Mouse (Mus musculus): Measurements from ENCODE around the gene Ube2o. TPM values are rescaled to one million over a fixed set of nuclear protein-coding genes. Genes with fewer than 3 reads are reported as not detected.
"Not testable (repeated sequence)": the region's sequence is repeated elsewhere in the genome, so short reads cannot be mapped to it uniquely, and the experiment has no call there.

Gene Ube2o
- total RNA-seq, 2 experiments from 2014 or later: 43.3 to 49.2 TPM

GRCm38 (mm10) chr11:116616438-116617118 lies 35.3 kb upstream of the Ube2o start:
- DNase-seq: no peak
- intact Hi-C loops (cut with DNase I): no loop called here

- DNase-seq: peak; percentile 63 to 68
- intact Hi-C loops (cut with DNase I): no loop called here
Observed at GRCm38 (mm10) chr11:116615735-116616437, 34.6 kb upstream of the Ube2o start.

- intact Hi-C loops (cut with DNase I): no loop called here
- DNase-seq: no peak
Observed at GRCm38 (mm10) chr11:116613234-116613633, 32.0 kb upstream of the Ube2o start.

GRCm38 (mm10) chr11:116612554-116612953 lies 31.3 kb upstream of the Ube2o start:
- no peak for DNase-seq
- intact Hi-C loops (cut with DNase I): no loop called here

- no peak for DNase-seq
- intact Hi-C loops (cut with DNase I): no loop called here
Observed at GRCm38 (mm10) chr11:116611883-116612282, 30.6 kb upstream of the Ube2o start.

- DNase-seq; intact Hi-C loops (cut with DNase I): not testable (repeated sequence)
Observed at GRCm38 (mm10) chr11:116611168-116611567, 29.9 kb upstream of the Ube2o start.

GRCm38 (mm10) chr11:116609965-116610630 lies 28.9 kb upstream of the Ube2o start:
- intact Hi-C loops (cut with DNase I): no loop called here
- no peak for DNase-seq

GRCm38 (mm10) chr11:116607717-116608116 lies 26.5 kb upstream of the Ube2o start:
- no peak for DNase-seq
- intact Hi-C loops (cut with DNase I): no loop called here

GRCm38 (mm10) chr11:116604097-116604496 lies 22.9 kb upstream of the Ube2o start:
- no peak for DNase-seq
- intact Hi-C loops (cut with DNase I): loop anchor here (2.0 kb wide), 1 partner anchor 25 kb away; no protein-coding TSS in a partner anchor

GRCm38 (mm10) chr11:116603339-116603738 lies 22.1 kb upstream of the Ube2o start:
- DNase-seq: peak in 1 of 2 experiments; percentile 63
- intact Hi-C loops (cut with DNase I): no loop called here

- intact Hi-C loops (cut with DNase I): no loop called here
- no peak for DNase-seq
Observed at GRCm38 (mm10) chr11:116602043-116602442, 20.8 kb upstream of the Ube2o start.

- no peak for DNase-seq
- intact Hi-C loops (cut with DNase I): no loop called here
Observed at GRCm38 (mm10) chr11:116601166-116601565, 19.9 kb upstream of the Ube2o start.

- intact Hi-C loops (cut with DNase I): no loop called here
Observed at GRCm38 (mm10) chr11:116599230-116599629, 18.0 kb upstream of the Ube2o start.

GRCm38 (mm10) chr11:116598193-116598592 lies 16.9 kb upstream of the Ube2o start:
- intact Hi-C loops (cut with DNase I): no loop called here
- no peak for DNase-seq

More at GRCm38 (mm10) chr11:116599230-116599629, 18.0 kb upstream of the Ube2o start:
- no peak for DNase-seq

GRCm38 (mm10) chr11:116596766-116597165 lies 15.5 kb upstream of the Ube2o start:
- intact Hi-C loops (cut with DNase I): no loop called here
- DNase-seq: no peak

GRCm38 (mm10) chr11:116593345-116593744 lies 12.1 kb upstream of the Ube2o start:
- no peak for DNase-seq
- intact Hi-C loops (cut with DNase I): no loop called here

GRCm38 (mm10) chr11:116592428-116592827 lies 11.2 kb upstream of the Ube2o start:
- DNase-seq: peak; percentile 93 to 99
- intact Hi-C loops (cut with DNase I): no loop called here

- intact Hi-C loops (cut with DNase I): no loop called here
- DNase-seq: no peak
Observed at GRCm38 (mm10) chr11:116591621-116592020, 10.4 kb upstream of the Ube2o start.

- intact Hi-C loops (cut with DNase I): no loop called here
- DNase-seq: no peak
Observed at GRCm38 (mm10) chr11:116589574-116589973, 8.3 kb upstream of the Ube2o start.

- intact Hi-C loops (cut with DNase I): no loop called here
- DNase-seq: no peak
Observed at GRCm38 (mm10) chr11:116589020-116589531, 7.8 kb upstream of the Ube2o start.
